Mouse (Mus musculus): ENCODE measurements at regions not wholly inside any gene's neighbourhood (a gene's known extent, or its start where the extent isn't known, plus 50 kb on each side); places are given as distances from the start of the nearest gene placed in this dataset.

- no peaks in the 10 kb centered on the region for H3K9me3 ChIP-seq (ENCODE audit: low read length)
- no peak for TF ChIP-seq CTCF (IDR thresholded peaks at IDR 0.05)
- H3K9ac ChIP-seq (replicated peaks; ENCODE audit: low read length, poor library complexity, severe bottlenecking) = no peak overlapping the region
- no peak overlapping the region for H3K4me2 ChIP-seq (ENCODE audit: low read depth, low read length, poor library complexity, severe bottlenecking)
- H3K4me3 ChIP-seq (ENCODE audit: low read depth, low read length) = no peak overlapping the region
- ATAC-seq (ENCODE audit: low FRiP score) (no peak), DNase-seq (ENCODE audit: low spot score) (peak; percentile 40)
- no peaks in the 10 kb centered on the region for H3K27me3 ChIP-seq (ENCODE audit: insufficient read depth, low read length)
- WGBS = 57% methylated on average over 11 of the region's 11 CpGs
- peaks cover 17% of the 10 kb centered on the region for H3K4me1 ChIP-seq (ENCODE audit: insufficient read depth, low read length)
- peak overlapping the region; percentile 34 for H3K27ac ChIP-seq (ENCODE audit: low read depth, low read length)
- H3K36me3 ChIP-seq (ENCODE audit: insufficient read depth, low read length) = no peaks in the 10 kb centered on the region
These were observed 233.3 kb downstream of the Sox4 start for GRCm38 (mm10) chr13:28720169-28720568.

DNA sequence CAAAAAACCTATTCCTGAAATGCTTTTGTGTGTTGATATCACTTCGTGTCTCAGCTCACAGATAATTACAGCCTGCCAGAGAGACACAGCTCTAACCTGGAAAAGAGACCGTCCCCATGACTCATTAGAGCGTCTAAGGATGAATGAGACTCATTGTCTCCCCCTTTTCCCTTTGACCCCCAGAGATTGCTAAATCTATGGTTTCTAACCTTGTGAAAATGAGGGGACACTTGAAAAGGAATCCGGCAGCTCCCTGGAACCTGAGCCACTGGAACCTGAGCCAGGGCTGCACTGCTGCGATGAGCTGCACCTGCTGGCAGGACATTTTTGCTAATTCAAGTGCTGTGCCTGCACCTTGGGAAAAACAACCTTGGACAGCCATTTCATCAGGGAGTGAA lies 234.6 kb downstream of the Sox4 start:
- Histone ChIP-seq H3K36me3 (ENCODE audit: insufficient read depth, low read length) (no peaks in the 10 kb centered on the region), H3K9ac (replicated peaks; ENCODE audit: low read length, poor library complexity, severe bottlenecking) (no peak overlapping the region), H3K27ac (ENCODE audit: low read depth, low read length) (peak overlapping the region; percentile 39), H3K4me1 (ENCODE audit: insufficient read depth, low read length) (peaks cover 17% of the 10 kb centered on the region), H3K27me3 (ENCODE audit: insufficient read depth, low read length) (no peaks in the 10 kb centered on the region), H3K4me2 (ENCODE audit: low read depth, low read length, poor library complexity, severe bottlenecking) (no peak overlapping the region), H3K4me3 (ENCODE audit: low read depth, low read length) (no peak overlapping the region), H3K9me3 (ENCODE audit: low read length) (no peaks in the 10 kb centered on the region)
- ATAC-seq (ENCODE audit: low FRiP score) = no peak
- WGBS = 24% methylated on average over 5 of the region's 5 CpGs
- no peak for TF ChIP-seq CTCF (IDR thresholded peaks at IDR 0.05)
- DNase-seq (ENCODE audit: low spot score) = no peak

DNA sequence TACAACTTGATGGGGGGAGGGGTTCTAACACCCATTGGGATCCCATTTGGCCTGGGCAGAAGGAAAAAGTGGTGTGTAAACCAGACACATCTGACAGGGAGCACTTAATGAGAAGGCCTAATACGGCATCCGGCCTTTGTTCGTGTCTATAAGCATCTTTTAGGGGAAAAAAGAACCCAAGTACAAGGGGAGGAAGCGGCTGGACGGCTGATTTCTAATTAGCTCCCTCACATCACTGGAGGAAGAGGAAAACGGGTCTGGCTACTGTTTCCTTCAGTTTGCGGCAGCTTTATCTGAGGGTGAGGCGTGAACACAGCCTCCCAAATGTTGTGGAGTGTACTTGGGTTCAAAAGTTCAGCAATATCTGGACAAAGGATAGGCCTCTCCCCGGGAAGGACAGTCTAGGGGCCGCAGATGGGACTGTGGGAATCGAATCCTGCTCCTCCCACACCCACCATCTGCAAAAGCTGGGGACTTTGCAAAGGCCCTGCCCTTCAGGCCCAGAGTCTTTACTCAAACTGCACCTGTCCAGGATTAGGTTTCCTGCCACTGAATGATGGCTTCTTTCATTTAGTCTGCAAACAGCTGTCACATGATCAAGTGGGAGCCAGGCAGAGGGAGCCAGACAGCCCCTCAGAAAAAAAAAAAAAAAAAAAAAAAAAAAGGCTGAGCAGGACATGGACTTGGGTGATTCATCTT lies 235.2 kb downstream of the Sox4 start:
- H3K9me3 ChIP-seq (ENCODE audit: low read length) = no peaks in the 10 kb centered on the region
- WGBS = 13% methylated on average over 11 of the region's 11 CpGs
- H3K36me3 ChIP-seq (ENCODE audit: insufficient read depth, low read length) = no peaks in the 10 kb centered on the region
- no peak overlapping the region for H3K4me2 ChIP-seq (ENCODE audit: low read depth, low read length, poor library complexity, severe bottlenecking)
- no peak overlapping the region; the same call in 1 of the 2 replicates for H3K27ac ChIP-seq (ENCODE audit: low read depth, low read length)
- H3K4me1 ChIP-seq (ENCODE audit: insufficient read depth, low read length) = peaks cover 17% of the 10 kb centered on the region
- no peak overlapping the region for H3K4me3 ChIP-seq (ENCODE audit: low read depth, low read length)
- TF ChIP-seq CTCF (IDR thresholded peaks at IDR 0.05) = no peak
- no peaks in the 10 kb centered on the region for H3K27me3 ChIP-seq (ENCODE audit: insufficient read depth, low read length)
- H3K9ac ChIP-seq (replicated peaks; ENCODE audit: low read length, poor library complexity, severe bottlenecking) = no peak overlapping the region
- ATAC-seq (ENCODE audit: low FRiP score) = no peak
- no peak for DNase-seq (ENCODE audit: low spot score)

GRCm38 (mm10) chr13:28717404-28717803 lies 236.1 kb downstream of the Sox4 start:
- Histone ChIP-seq H3K9me3 (ENCODE audit: low read length) (no peaks in the 10 kb centered on the region), H3K4me2 (ENCODE audit: low read depth, low read length, poor library complexity, severe bottlenecking) (no peak overlapping the region), H3K9ac (replicated peaks; ENCODE audit: low read length, poor library complexity, severe bottlenecking) (no peak overlapping the region), H3K4me1 (ENCODE audit: insufficient read depth, low read length) (peaks cover 17% of the 10 kb centered on the region), H3K4me3 (ENCODE audit: low read depth, low read length) (no peak overlapping the region), H3K36me3 (ENCODE audit: insufficient read depth, low read length) (no peaks in the 10 kb centered on the region), H3K27me3 (ENCODE audit: insufficient read depth, low read length) (no peaks in the 10 kb centered on the region), H3K27ac (ENCODE audit: low read depth, low read length) (no peak overlapping the region)
- TF ChIP-seq CTCF (IDR thresholded peaks at IDR 0.05) = no peak
- ATAC-seq (ENCODE audit: low FRiP score) = no peak
- DNase-seq (ENCODE audit: low spot score) = no peak
- 86% methylated on average over 4 of the region's 4 CpGs for WGBS

DNA sequence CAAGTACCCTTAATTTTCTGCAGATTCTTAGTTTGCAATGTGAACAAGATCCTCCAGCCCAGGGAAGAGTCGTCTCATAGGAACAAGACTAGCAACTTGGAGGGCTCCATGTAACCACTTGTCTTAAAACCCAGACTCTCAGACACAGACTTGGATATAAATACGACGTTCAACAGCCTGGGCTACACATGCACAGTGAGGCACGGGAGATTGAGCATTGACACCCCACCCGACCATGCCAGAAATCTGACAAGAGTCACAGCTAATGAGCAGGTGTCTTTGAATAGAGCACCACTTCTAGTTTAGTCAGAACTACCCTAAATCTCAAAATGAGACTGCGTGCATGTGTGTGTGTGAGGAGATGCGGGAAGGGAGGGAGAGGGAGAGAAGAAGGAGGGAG lies 243.5 kb downstream of the Sox4 start:
- Histone ChIP-seq H3K4me2 (ENCODE audit: low read depth, low read length, poor library complexity, severe bottlenecking) (no peak overlapping the region), H3K4me3 (ENCODE audit: low read depth, low read length) (no peak overlapping the region), H3K9me3 (ENCODE audit: low read length) (no peaks in the 10 kb centered on the region), H3K36me3 (ENCODE audit: insufficient read depth, low read length) (no peaks in the 10 kb centered on the region), H3K9ac (replicated peaks; ENCODE audit: low read length, poor library complexity, severe bottlenecking) (no peak overlapping the region), H3K27ac (ENCODE audit: low read depth, low read length) (no peak overlapping the region), H3K27me3 (ENCODE audit: insufficient read depth, low read length) (no peaks in the 10 kb centered on the region), H3K4me1 (ENCODE audit: insufficient read depth, low read length) (no peaks in the 10 kb centered on the region)
- WGBS = 64% methylated on average over 7 of the region's 7 CpGs
- ATAC-seq (ENCODE audit: low FRiP score) (no peak), DNase-seq (ENCODE audit: low spot score) (no peak)
- TF ChIP-seq CTCF (IDR thresholded peaks at IDR 0.05) = no peak

- no peak for DNase-seq (ENCODE audit: low spot score)
- Histone ChIP-seq H3K4me3 (ENCODE audit: low read depth, low read length) (no peak overlapping the region), H3K4me1 (ENCODE audit: insufficient read depth, low read length) (peaks cover 3% of the 10 kb centered on the region; the same call in 1 of the 2 replicates), H3K27ac (ENCODE audit: low read depth, low read length) (no peak overlapping the region), H3K27me3 (ENCODE audit: insufficient read depth, low read length) (no peaks in the 10 kb centered on the region), H3K4me2 (ENCODE audit: low read depth, low read length, poor library complexity, severe bottlenecking) (no peak overlapping the region), H3K36me3 (ENCODE audit: insufficient read depth, low read length) (no peaks in the 10 kb centered on the region), H3K9ac (replicated peaks; ENCODE audit: low read length, poor library complexity, severe bottlenecking) (no peak overlapping the region), H3K9me3 (ENCODE audit: low read length) (no peaks in the 10 kb centered on the region)
- no peak for ATAC-seq (ENCODE audit: low FRiP score)
- 69% methylated on average over 1 of the region's 1 CpGs for WGBS
- TF ChIP-seq CTCF (IDR thresholded peaks at IDR 0.05) = no peak
These were observed 252.2 kb downstream of the Sox4 start for GRCm38 (mm10) chr13:28701309-28701708.

All from midbrain, postnatal 0 days (tissue).